In the genomic region with DNA sequence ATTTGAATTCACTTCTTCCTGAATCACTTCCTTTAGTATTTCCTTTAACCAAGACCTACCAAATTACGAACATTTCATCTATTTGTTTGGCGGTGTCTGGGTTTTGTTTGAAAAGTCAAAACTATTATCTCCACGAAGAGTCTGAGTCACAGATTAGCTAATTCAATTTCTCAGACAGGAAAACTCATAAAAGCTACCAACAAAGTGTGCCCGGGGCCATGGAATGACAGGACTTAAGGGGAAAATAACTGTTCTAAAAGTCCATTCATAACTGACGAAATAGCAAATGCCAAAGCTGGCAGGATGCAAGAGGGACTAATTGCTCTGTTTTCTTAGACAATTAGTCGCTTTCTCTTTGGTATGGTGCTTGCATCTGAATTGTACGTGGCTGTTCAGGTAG, we compare ENCODE assay signal across 25 mouse cellular contexts.
"Had no signal": no experiment of that assay in that cellular context is flagged by ENCODE, and none has a peak within 500 bp of the region (broad histone marks: within the 10 kb centered on the region; RNA-seq: fewer than 3 reads in every experiment).

No protein-coding gene starts in this region.

- H3K36me3 ChIP-seq: heart, embryonic 10.5 days; heart, embryonic 12.5 days; hindbrain, embryonic 10.5 days; hindbrain, embryonic 12.5 days; intestine, embryonic 15.5 days; limb, embryonic 13.5 days; limb, embryonic 15.5 days; liver, embryonic 12.5 days had no signal

- DNase-seq: gastrocnemius, postnatal 10 days; gastrocnemius, postnatal 25 days; heart, adult 18-20 months; heart, postnatal 10 days; heart, postnatal 4 days; kidney, adult 8-10 months; kidney, postnatal 10 days; kidney, postnatal 25 days; kidney, postnatal 4 days; layer of hippocampus, postnatal 36 days; left cerebral cortex, postnatal 4 days had no signal

- H3K4me1 ChIP-seq: heart, embryonic 10.5 days; heart, embryonic 12.5 days; hindbrain, embryonic 10.5 days; hindbrain, embryonic 12.5 days; intestine, embryonic 15.5 days; limb, embryonic 15.5 days; liver, embryonic 12.5 days had no signal

- H3K27ac ChIP-seq: heart, embryonic 10.5 days; hindbrain, embryonic 10.5 days; hindbrain, embryonic 12.5 days; hindbrain, embryonic 14.5 days; intestine, embryonic 15.5 days; layer of hippocampus, adult 2 months; limb, embryonic 13.5 days; limb, embryonic 15.5 days; liver, embryonic 12.5 days; liver, embryonic 14.5 days had no signal

- H3K9me3 ChIP-seq: heart, embryonic 10.5 days; heart, embryonic 12.5 days; hindbrain, embryonic 10.5 days; hindbrain, embryonic 12.5 days; intestine, embryonic 15.5 days; limb, embryonic 13.5 days; limb, embryonic 15.5 days; liver, embryonic 12.5 days had no signal

- H3K4me3 ChIP-seq: heart, embryonic 10.5 days; heart, embryonic 12.5 days; hindbrain, embryonic 10.5 days; hindbrain, embryonic 12.5 days; intestine, embryonic 15.5 days; layer of hippocampus, adult 2 months; limb, embryonic 13.5 days; limb, embryonic 15.5 days; liver, embryonic 12.5 days had no signal

- H3K4me2 ChIP-seq: heart, embryonic 12.5 days; hindbrain, embryonic 12.5 days; hindbrain, embryonic 14.5 days; intestine, embryonic 15.5 days; limb, embryonic 13.5 days; limb, embryonic 15.5 days; liver, embryonic 12.5 days had no signal

- H3K9ac ChIP-seq: heart, embryonic 12.5 days; hindbrain, embryonic 12.5 days; hindbrain, embryonic 14.5 days; intestine, embryonic 15.5 days; limb, embryonic 13.5 days; limb, embryonic 15.5 days; liver, embryonic 12.5 days; liver, embryonic 14.5 days had no signal

- ATAC-seq: hindbrain, embryonic 16.5 days; inflammation-experienced regulatory T-cells, adult 6 months; intestine, embryonic 15.5 days; intestine, postnatal 0 days; liver, embryonic 12.5 days had no signal

- H3K27me3 ChIP-seq: heart, embryonic 12.5 days; hindbrain, embryonic 12.5 days; intestine, embryonic 15.5 days; limb, embryonic 13.5 days; limb, embryonic 15.5 days; liver, embryonic 12.5 days had no signal
